Mouse (Mus musculus) brain, embryonic 18.5 days (tissue): ENCODE measurements around the gene Zfpm1.

ENCODE experiments used
- DNase-seq: peaks from one replicate; pipeline ENCODE4 v3.0.0-alpha.2; 2012; ENCODE audit warnings: low read depth, low spot score

Zfpm1 gene

GRCm38 (mm10) chr8:122345181-122346095 lies 63.5 kb downstream of the Zfpm1 start:
- no peak for DNase-seq

DNA sequence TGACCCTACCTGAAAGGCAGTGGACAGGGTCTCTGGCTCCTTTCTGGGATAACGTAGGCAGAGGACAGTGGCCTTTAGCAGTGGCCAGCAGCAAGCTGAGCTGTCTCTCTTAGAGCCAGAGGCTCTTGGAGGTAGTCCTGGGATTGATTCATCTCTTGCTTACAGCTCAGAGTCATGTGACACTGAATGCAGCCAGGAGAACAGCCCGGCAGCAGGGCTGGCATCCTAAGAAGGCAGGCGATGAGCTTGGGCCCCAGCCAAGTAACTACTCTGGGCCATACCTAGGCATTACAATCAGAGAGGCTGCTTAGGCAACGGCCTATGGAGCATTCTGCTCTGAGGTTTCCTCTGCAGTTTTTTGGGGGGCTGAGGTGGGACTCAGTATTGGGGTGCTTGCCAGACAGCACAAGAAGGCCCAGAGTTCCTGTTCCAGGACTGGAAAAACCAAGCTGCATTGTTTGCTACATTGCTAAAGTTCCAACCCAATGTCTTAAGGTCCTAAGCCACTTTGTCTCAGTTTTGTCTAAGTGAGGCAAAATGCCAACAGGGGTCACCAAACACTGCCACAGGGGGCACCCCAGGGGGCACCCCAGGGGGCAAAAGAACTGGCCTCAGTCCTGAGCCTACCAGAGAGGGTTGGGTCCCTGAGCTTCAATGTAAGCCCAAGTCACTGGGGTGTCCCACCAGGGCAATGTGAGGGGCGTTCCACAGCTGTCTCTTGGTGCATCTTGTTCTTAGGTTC lies 66.0 kb downstream of the Zfpm1 start:
- DNase-seq, result peak; percentile 42

- no peak for DNase-seq
Measured at GRCm38 (mm10) chr8:122349357-122350297, 67.7 kb downstream of the Zfpm1 start.

DNA sequence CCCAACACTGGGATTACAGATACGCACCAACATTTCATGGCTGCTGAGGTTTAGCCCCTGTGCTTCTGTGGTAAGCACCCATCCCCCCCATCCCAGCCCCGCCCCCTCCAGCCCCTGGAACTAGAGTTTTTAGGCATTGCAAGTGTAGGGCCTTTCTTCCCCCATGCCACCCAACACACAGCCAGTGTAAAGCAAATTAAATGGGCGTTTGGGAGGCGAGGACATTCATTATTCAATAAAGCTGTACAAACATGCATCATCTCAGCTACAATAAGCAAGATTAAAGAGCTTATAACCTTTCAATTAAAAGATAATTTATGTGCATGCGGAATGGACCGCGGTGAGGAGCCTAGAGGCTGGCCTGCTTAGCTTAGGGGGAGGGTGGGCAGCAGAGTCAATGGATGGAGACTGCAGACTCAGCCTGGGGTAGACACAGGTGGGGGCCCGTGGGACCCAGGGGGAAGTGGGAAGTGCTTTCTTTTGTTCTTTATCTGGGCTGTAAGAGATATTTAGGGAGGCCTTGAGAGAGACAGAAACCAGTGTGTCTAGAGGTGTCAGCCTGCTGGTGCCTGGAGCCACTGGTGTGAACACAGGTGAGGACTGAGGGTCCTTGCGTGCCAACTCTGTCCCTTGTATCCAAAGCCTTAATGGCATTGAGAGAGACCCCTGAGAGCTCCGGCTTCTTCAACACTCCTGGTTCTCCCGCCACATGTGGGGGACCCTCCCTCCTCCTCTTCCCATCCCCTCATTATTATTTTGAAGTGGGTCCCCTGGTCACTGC lies 68.6 kb downstream of the Zfpm1 start:
- no peak for DNase-seq

DNA sequence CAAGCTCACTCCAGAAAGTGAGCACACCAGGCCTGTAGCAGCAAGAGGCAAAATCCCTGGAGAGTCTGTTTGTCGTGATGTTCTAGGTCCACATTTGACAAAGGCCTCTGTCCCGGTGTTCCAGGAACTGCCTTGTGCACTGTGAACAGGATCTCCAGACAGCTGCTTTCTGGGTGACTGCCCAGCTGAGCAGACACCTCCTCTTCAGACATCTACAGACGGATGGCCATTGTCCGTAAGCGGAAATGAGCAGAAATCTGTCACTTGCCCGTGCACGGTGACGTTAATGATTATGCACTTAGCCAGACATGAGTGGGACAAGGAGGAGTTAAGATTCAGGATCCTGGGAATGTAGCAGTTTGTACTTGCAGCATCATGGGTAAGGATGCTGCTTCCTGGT lies 72.2 kb downstream of the Zfpm1 start:
- no peak for DNase-seq

GRCm38 (mm10) chr8:122355642-122356606 lies 74.0 kb downstream of the Zfpm1 start:
- no peak for DNase-seq

DNA sequence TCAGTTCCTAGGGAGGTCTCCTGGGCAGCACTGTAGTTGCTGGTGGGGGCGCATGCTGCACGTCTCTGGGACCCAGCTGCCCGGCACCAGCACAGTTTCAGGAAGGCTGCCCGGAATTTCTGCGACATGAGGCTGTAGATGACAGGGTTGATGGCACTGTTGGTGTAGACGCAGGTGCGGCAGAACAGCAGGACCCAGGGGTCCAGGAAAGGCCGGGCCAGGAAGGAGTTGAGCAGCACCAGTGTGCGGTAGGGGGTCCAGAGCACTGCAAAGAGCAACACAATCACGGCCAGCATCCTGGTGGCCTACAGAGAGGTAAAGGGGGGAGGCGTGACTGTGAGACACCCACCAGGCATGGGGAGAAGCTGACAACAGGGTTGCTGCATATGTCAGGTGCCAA lies 75.3 kb downstream of the Zfpm1 start:
- no peak for DNase-seq

- no peak for DNase-seq
Measured at GRCm38 (mm10) chr8:122357641-122358040, 75.7 kb downstream of the Zfpm1 start.

GRCm38 (mm10) chr8:122359111-122359775 lies 77.3 kb downstream of the Zfpm1 start:
- DNase-seq, result no peak

- DNase-seq, result no peak
Measured at GRCm38 (mm10) chr8:122360696-122361416, 78.9 kb downstream of the Zfpm1 start, which contains the start of gene Trhr2. Gene Trhr2 (minus strand): TSS chr8:122360746.

DNA sequence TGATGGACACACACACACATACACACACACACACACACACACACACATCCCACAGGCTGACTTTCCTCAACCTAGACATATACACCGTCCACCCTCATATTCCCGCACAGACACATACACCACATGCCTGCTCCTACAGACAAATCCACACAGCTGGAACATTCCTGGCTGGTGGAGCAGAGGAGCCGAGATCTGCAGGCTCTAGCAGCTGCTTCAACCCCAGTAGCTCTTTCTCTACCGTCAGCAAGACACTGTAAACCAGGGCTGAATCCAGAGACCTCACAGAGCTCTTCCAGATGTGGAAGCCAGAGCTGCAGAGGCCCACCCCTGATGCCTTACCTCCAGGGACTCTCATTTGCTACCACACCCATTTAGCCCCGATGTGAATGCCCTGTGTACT lies 80.3 kb downstream of the Zfpm1 start:
- no peak for DNase-seq

GRCm38 (mm10) chr8:122362967-122363366 lies 81.0 kb downstream of the Zfpm1 start:
- no peak for DNase-seq

DNA sequence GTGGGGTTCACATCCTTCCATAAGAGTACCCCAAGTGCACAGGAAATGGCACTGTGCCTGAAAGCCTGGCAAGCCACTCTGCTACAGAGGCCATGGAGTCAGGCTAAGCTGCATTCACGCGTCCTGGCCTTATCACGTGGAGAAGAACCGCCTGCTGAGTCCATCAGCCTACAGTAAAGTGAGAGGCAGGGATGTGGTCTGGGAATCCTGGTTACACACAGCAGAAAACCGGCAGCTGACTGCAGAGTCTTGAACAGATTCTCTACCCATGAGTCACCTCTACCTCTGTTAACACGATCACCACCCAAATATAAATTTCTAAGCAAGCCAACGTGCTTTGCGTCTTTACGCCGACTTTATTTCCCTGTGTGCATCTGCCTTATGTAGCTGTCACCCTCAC lies 86.6 kb downstream of the Zfpm1 start:
- DNase-seq, result no peak

- DNase-seq, result no peak
Measured at GRCm38 (mm10) chr8:122369665-122370064, 87.7 kb downstream of the Zfpm1 start.

GRCm38 (mm10) chr8:122371706-122372105 lies 89.8 kb downstream of the Zfpm1 start:
- DNase-seq, result no peak

GRCm38 (mm10) chr8:122375320-122375719 lies 93.4 kb downstream of the Zfpm1 start:
- DNase-seq, result no peak

DNA sequence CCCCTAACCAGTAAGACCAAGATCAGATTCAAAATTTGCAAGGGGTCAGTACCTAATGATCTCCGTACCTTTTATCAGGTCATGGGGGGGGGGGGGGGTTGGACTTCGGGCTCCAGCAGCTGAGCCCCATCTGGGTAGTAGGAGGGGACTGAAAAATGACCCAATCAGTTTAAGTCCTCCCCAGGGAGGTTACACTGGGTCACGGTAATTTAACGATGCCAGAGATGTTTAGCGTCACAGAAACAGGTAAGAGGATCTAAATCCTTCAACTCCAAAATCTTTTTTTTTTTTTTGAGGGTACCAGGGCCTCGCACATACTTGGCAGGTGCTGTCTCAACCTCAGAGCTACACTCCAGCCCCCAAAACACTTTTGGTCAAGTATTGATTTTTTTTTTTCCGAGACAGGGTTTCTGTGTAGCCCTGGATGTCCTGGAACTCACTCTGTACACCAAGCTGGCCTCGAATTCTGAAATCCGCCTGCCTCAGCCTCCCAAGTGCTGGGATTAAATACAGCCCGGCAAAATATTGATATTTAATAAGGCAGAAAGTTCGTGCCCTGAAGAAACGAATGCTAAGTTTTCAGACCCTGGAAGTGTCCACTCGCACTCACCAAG lies 93.9 kb downstream of the Zfpm1 start:
- DNase-seq, result no peak
